Mouse (Mus musculus): Measurements from ENCODE around the gene Pcsk1n. TPM values are rescaled to one million over a fixed set of nuclear protein-coding genes. Genes with fewer than 3 reads are reported as not detected.

Pcsk1n gene
- polyA plus RNA-seq (2012; fragmentation: generic; extraction: Trizol): not detected

GRCm38 (mm10) chrX:7919601-7920383, at the start of gene Pcsk1n:
Pcsk1n (plus strand) TSS chrX:7919822.

GRCm38 (mm10) chrX:7878007-7878419, 41.6 kb upstream of the Pcsk1n start, which contains the start of gene Pim2:
Pim2 (plus strand) TSS chrX:7878262.

GRCm38 (mm10) chrX:7883841-7884567, 35.6 kb upstream of the Pcsk1n start, which contains the start of gene Slc35a2:
Slc35a2 (plus strand) TSS chrX:7884028.

GRCm38 (mm10) chrX:7898880-7899874, 20.4 kb upstream of the Pcsk1n start, which contains the start of the genes Pqbp1 and Timm17b:
Pqbp1 (minus strand) TSS chrX:7899269.
Timm17b (plus strand) TSS chrX:7899357.

GRCm38 (mm10) chrX:7907735-7908134, 11.9 kb upstream of the Pcsk1n start, which contains the start of gene Gm10491:
Gm10491 (minus strand) TSS chrX:7907835.

GRCm38 (mm10) chrX:7909242-7909641, 10.4 kb upstream of the Pcsk1n start, which contains the start of gene Gm10490:
Gm10490 (plus strand) TSS chrX:7909542.

GRCm38 (mm10) chrX:7928270-7928790, 8.7 kb downstream of the Pcsk1n start, which contains the start of gene Eras:
Eras (minus strand) TSS chrX:7928607.

GRCm38 (mm10) chrX:7947108-7947899, 27.7 kb downstream of the Pcsk1n start, which contains the start of gene Hdac6:
Hdac6 (minus strand) TSS chrX:7947889.

Other genes with a start within 250 kb of the Pcsk1n start
- gene Plp2, start 248.4 kb upstream of the Pcsk1n start, polyA plus RNA-seq (2012; fragmentation: generic; extraction: Trizol): 100 to 1,000 TPM; 442 to 683 TPM
- gene Magix, start 238.6 kb upstream of the Pcsk1n start, polyA plus RNA-seq (2012; fragmentation: generic; extraction: Trizol): under 1 TPM; 0.01 to 0.20 TPM
- 10 to 100 TPM in 1 of 2 experiments, 1 to 10 TPM in 1; 2.5 to 11.5 TPM for gene Gpkow, start 222.7 kb upstream of the Pcsk1n start, polyA plus RNA-seq (2012; fragmentation: generic; extraction: Trizol)
- 10 to 100 TPM; 15.4 to 54.3 TPM for gene Wdr45, start 205.5 kb upstream of the Pcsk1n start, polyA plus RNA-seq (2012; fragmentation: generic; extraction: Trizol)
- under 1 TPM in 1 of 2 experiments, not detected in 1; 0.24 TPM for gene Gm45208, start 197.6 kb upstream of the Pcsk1n start, polyA plus RNA-seq (2012; fragmentation: generic; extraction: Trizol)
- 100 to 1,000 TPM; 113 to 154 TPM for gene Praf2, start 191.4 kb upstream of the Pcsk1n start, polyA plus RNA-seq (2012; fragmentation: generic; extraction: Trizol)
- gene Ccdc120, start 168.9 kb upstream of the Pcsk1n start, polyA plus RNA-seq (2012; fragmentation: generic; extraction: Trizol): 1 to 10 TPM; 2.4 to 7.6 TPM
- gene Tfe3, start 157.3 kb upstream of the Pcsk1n start, polyA plus RNA-seq (2012; fragmentation: generic; extraction: Trizol): 10 to 100 TPM; 32.8 to 42.6 TPM
- gene Gripap1, start 130.1 kb upstream of the Pcsk1n start, polyA plus RNA-seq (2012; fragmentation: generic; extraction: Trizol): 10 to 100 TPM in 1 of 2 experiments, 1 to 10 TPM in 1; 5.9 to 35.2 TPM
- gene Kcnd1, start 97.5 kb upstream of the Pcsk1n start, polyA plus RNA-seq (2012; fragmentation: generic; extraction: Trizol): 1 to 10 TPM in 1 of 2 experiments, under 1 TPM in 1; 0.34 to 4.5 TPM
- 10 to 100 TPM; 21.4 to 48.2 TPM for gene Otud5, start 78.5 kb upstream of the Pcsk1n start, polyA plus RNA-seq (2012; fragmentation: generic; extraction: Trizol)
- gene Pim2, start 41.6 kb upstream of the Pcsk1n start, polyA plus RNA-seq (2012; fragmentation: generic; extraction: Trizol): 1 to 10 TPM in 1 of 2 experiments, under 1 TPM in 1; 0.71 to 4.9 TPM
- 10 to 100 TPM; 14.0 to 50.6 TPM for gene Slc35a2, start 35.8 kb upstream of the Pcsk1n start, polyA plus RNA-seq (2012; fragmentation: generic; extraction: Trizol)
- 100 to 1,000 TPM; 107 to 150 TPM for gene Pqbp1, start 20.6 kb upstream of the Pcsk1n start, polyA plus RNA-seq (2012; fragmentation: generic; extraction: Trizol)
- gene Timm17b, start 20.5 kb upstream of the Pcsk1n start, polyA plus RNA-seq (2012; fragmentation: generic; extraction: Trizol): 100 to 1,000 TPM in 1 of 2 experiments, 10 to 100 TPM in 1; 94.4 to 138 TPM
- not detected for gene Gm10491, start 12.0 kb upstream of the Pcsk1n start, polyA plus RNA-seq (2012; fragmentation: generic; extraction: Trizol)
- gene Gm10490, start 10.3 kb upstream of the Pcsk1n start, polyA plus RNA-seq (2012; fragmentation: generic; extraction: Trizol): not detected
- gene Eras, start 8.8 kb downstream of the Pcsk1n start, polyA plus RNA-seq (2012; fragmentation: generic; extraction: Trizol): not detected
- gene Hdac6, start 28.1 kb downstream of the Pcsk1n start, polyA plus RNA-seq (2012; fragmentation: generic; extraction: Trizol): 10 to 100 TPM; 11.6 to 18.8 TPM
- gene Gata1, start 58.2 kb downstream of the Pcsk1n start, polyA plus RNA-seq (2012; fragmentation: generic; extraction: Trizol): under 1 TPM in 1 of 2 experiments, not detected in 1; 0.05 TPM
- gene Glod5, start 98.7 kb downstream of the Pcsk1n start, polyA plus RNA-seq (2012; fragmentation: generic; extraction: Trizol): not detected
- gene Suv39h1, start 154.9 kb downstream of the Pcsk1n start, polyA plus RNA-seq (2012; fragmentation: generic; extraction: Trizol): 10 to 100 TPM; 22.9 to 28.6 TPM
- under 1 TPM; 0.06 to 0.17 TPM for gene Was, start 170.7 kb downstream of the Pcsk1n start, polyA plus RNA-seq (2012; fragmentation: generic; extraction: Trizol)
- gene Wdr13, start 213.1 kb downstream of the Pcsk1n start, polyA plus RNA-seq (2012; fragmentation: generic; extraction: Trizol): 10 to 100 TPM in 1 of 2 experiments, 1 to 10 TPM in 1; 1.4 to 22.3 TPM
- 100 to 1,000 TPM; 161 to 371 TPM for gene Rbm3, start 226.1 kb downstream of the Pcsk1n start, polyA plus RNA-seq (2012; fragmentation: generic; extraction: Trizol)